Mouse (Mus musculus) heart, adult 10 weeks (tissue): ENCODE data around the gene Gm43517. TPM values are rescaled to one million over a fixed set of nuclear protein-coding genes. Genes with fewer than 3 reads are reported as not detected.

Experiments used
- polyA plus RNA-seq: library from polyadenylated mRNA; stranded (reverse); fragments of 350-450 nt; fragmentation: Illumina TruSeq; extraction: RNeasy Lipid Tissue Mini Kit (QIAGEN cat#74804); gene quantifications from one replicate; pipeline ENCODE4 v1.2.3, GENCODE M21; 2014; ENCODE audit warnings: low read depth, low replicate concordance

Gm43517 gene
- polyA plus RNA-seq: not detected

GRCm38 (mm10) chr12:49384876-49385630, at the start of gene Gm43517:
Gene Gm43517 (plus strand): TSS chr12:49385174.

GRCm38 (mm10) chr12:49382565-49383520, 2.1 kb upstream of the Gm43517 start, which contains the start of gene Foxg1:
Gene Foxg1 (plus strand): TSS chr12:49382660.

Other genes starting within 250 kb of the Gm43517 start
- not detected for gene Foxg1, start 2.5 kb upstream of the Gm43517 start, polyA plus RNA-seq